Mouse (Mus musculus) layer of hippocampus, adult 18-20 months (tissue): ENCODE data around the gene Prl3a1. TPM values are rescaled to one million over a fixed set of nuclear protein-coding genes. Genes with fewer than 3 reads are reported as not detected.

ENCODE experiments used
- DNase-seq, 2 experiments: peaks; one replicate each; pipeline ENCODE4 v3.0.0; 2022; ENCODE audit warnings: low spot score in 2 of 2
- long read RNA-seq: library from polyadenylated mRNA; stranded (forward); transcript quantifications from one replicate; pipeline ENCODE4 v2.0.0, GENCODE M21; 2021
- total RNA-seq, 2 experiments: library from RNA; stranded (reverse); gene quantifications; 2 replicates each; pipeline ENCODE4 v1.2.3; 2021

Prl3a1 gene
- not detected for total RNA-seq
- long read RNA-seq: 0 reads

GRCm38 (mm10) chr13:27259136-27259535 is at the start of gene Prl3a1:
Gene Prl3a1, plus strand, starts transcription at chr13:27259436.
- DNase-seq: no peak

GRCm38 (mm10) chr13:27241547-27241946 is 17.7 kb upstream of the Prl3a1 start, which contains the start of gene Prl3b1:
Gene Prl3b1, plus strand, starts transcription at chr13:27241847.
- DNase-seq: no peak

GRCm38 (mm10) chr13:27312334-27313225 is 53.3 kb downstream of the Prl3a1 start, which contains the start of gene Prl6a1:
Gene Prl6a1, plus strand, starts transcription at chr13:27312627.
- no peak for DNase-seq

Other genes starting within 250 kb of the Prl3a1 start
- under 1 TPM in 1 of 2 experiments, not detected in 1; 0.37 TPM for gene Prl, start 201.9 kb upstream of the Prl3a1 start, total RNA-seq
- not detected for gene Prl3d1, start 165.2 kb upstream of the Prl3a1 start, total RNA-seq
- gene Prl3d2, start 137.7 kb upstream of the Prl3a1 start, total RNA-seq: not detected
- not detected for gene Prl3d3, start 102.6 kb upstream of the Prl3a1 start, total RNA-seq
- not detected for gene Prl3c1, start 62.8 kb upstream of the Prl3a1 start, total RNA-seq
- not detected for gene Prl3b1, start 17.6 kb upstream of the Prl3a1 start, total RNA-seq
- gene Prl6a1, start 53.2 kb downstream of the Prl3a1 start, total RNA-seq: not detected
- not detected for gene Prl8a2, start 86.2 kb downstream of the Prl3a1 start, total RNA-seq
- gene Prl2b1, start 131.4 kb downstream of the Prl3a1 start, total RNA-seq: not detected
- not detected for gene Prl8a6, start 179.3 kb downstream of the Prl3a1 start, total RNA-seq